Mouse (Mus musculus) cerebellum, adult 2 months (tissue): ENCODE measurements at regions not wholly inside any gene's neighbourhood (a gene's known extent, or its start where the extent isn't known, plus 50 kb on each side); places are given as distances from the start of the nearest gene placed in this dataset.

Experiments used
- DNase-seq, 2 experiments: peaks; one replicate each; pipeline ENCODE4 v3.0.0; 2021
- H3K27ac ChIP-seq: fragments of 200-500 bp; 2 replicates; pipeline ENCODE4 v1.5.1; 2012; ENCODE audit warnings: low read length, control low read depth, inconsistent platforms; ENCODE audit not compliant: insufficient read depth
- H3K27me3 ChIP-seq: fragments of 200-500 bp; 2 replicates; pipeline ENCODE4 v1.6.1; 2012; ENCODE audit warnings: inconsistent platforms, mild to moderate bottlenecking, low read length, moderate library complexity; ENCODE audit not compliant: control insufficient read depth, insufficient read depth
- H3K4me1 ChIP-seq: fragments of 200-500 bp; 2 replicates; pipeline ENCODE4 v1.6.1; 2011; ENCODE audit warnings: low read length; ENCODE audit not compliant: control insufficient read depth, insufficient read depth
- H3K4me3 ChIP-seq: fragments of 200-500 bp; replicated peaks from 2 replicates; pipeline ENCODE3; 2011; ENCODE audit warnings: mild to moderate bottlenecking, low read depth, low read length, control low read depth; ENCODE audit not compliant: insufficient read depth
- CTCF ChIP-seq: fragments of 200-500 bp; IDR thresholded peaks from 2 replicates; pipeline ENCODE4 v1.5.1; 2011; ENCODE audit warnings: low read depth, mild to moderate bottlenecking, control low read depth, low read length, moderate library complexity, borderline replicate concordance; ENCODE audit not compliant: insufficient read depth
- POLR2A ChIP-seq: fragments of 200-500 bp; IDR thresholded peaks from 2 replicates; pipeline ENCODE4 v1.6.1; 2011; ENCODE audit warnings: low read length, control low read depth, borderline replicate concordance; ENCODE audit not compliant: insufficient read depth
- WGBS: fragments of 180-500 bp; shearing (Covaris S2); methylation state at CpG from one replicate; pipeline ENCODE4 v1.1.7; 2018; 5-methylcytosine and 5-hydroxymethylcytosine counted together

- Histone ChIP-seq H3K4me1 (no peaks in the 10 kb centered on the region), H3K27ac (no peak overlapping the region), H3K4me3 (no peak overlapping the region), H3K27me3 (no peaks in the 10 kb centered on the region)
- WGBS: 38% methylated on average over 7 of the region's 7 CpGs
- no peak for TF ChIP-seq CTCF
- TF ChIP-seq POLR2A: no peak
- DNase-seq: no peak
Measured at GRCm38 (mm10) chr4:27965046-27965681, 847.8 kb upstream of the Epha7 start.

GRCm38 (mm10) chr4:27970569-27970968 is 842.4 kb upstream of the Epha7 start:
- H3K27me3 ChIP-seq: no peaks in the 10 kb centered on the region
- TF ChIP-seq POLR2A (no peak), CTCF (no peak)
- no peaks in the 10 kb centered on the region for H3K4me1 ChIP-seq
- no peak for DNase-seq
- H3K4me3 ChIP-seq: no peak overlapping the region
- H3K27ac ChIP-seq: no peak overlapping the region
- 41% methylated on average over 5 of the region's 5 CpGs for WGBS

- Histone ChIP-seq H3K4me3 (no peak overlapping the region), H3K27me3 (no peaks in the 10 kb centered on the region), H3K4me1 (no peaks in the 10 kb centered on the region), H3K27ac (no peak overlapping the region)
- no peak for DNase-seq
- WGBS: 36% methylated on average over 4 of the region's 4 CpGs
- no peak for TF ChIP-seq POLR2A
- no peak for TF ChIP-seq CTCF
Measured at GRCm38 (mm10) chr4:27979210-27979771, 833.6 kb upstream of the Epha7 start.

- H3K4me3 ChIP-seq: no peak overlapping the region
- no peak for DNase-seq
- no peaks in the 10 kb centered on the region for H3K27me3 ChIP-seq
- no peak overlapping the region for H3K27ac ChIP-seq
- 66% methylated on average over 10 of the region's 10 CpGs for WGBS
- TF ChIP-seq CTCF (no peak), POLR2A (no peak)
- H3K4me1 ChIP-seq: no peaks in the 10 kb centered on the region
Measured at GRCm38 (mm10) chr4:27979781-27980180, 833.1 kb upstream of the Epha7 start.

- Histone ChIP-seq H3K27me3 (no peaks in the 10 kb centered on the region), H3K4me1 (no peaks in the 10 kb centered on the region), H3K27ac (no peak overlapping the region), H3K4me3 (no peak overlapping the region)
- no peak for DNase-seq
- TF ChIP-seq POLR2A (no peak), CTCF (no peak)
- 84% methylated on average over 3 of the region's 3 CpGs for WGBS
Measured at GRCm38 (mm10) chr4:27981309-27981708, 831.6 kb upstream of the Epha7 start.

GRCm38 (mm10) chr4:27987986-27988423 is 824.9 kb upstream of the Epha7 start:
- no peak for TF ChIP-seq POLR2A
- TF ChIP-seq CTCF: no peak
- Histone ChIP-seq H3K4me3 (no peak overlapping the region), H3K4me1 (no peaks in the 10 kb centered on the region), H3K27me3 (no peaks in the 10 kb centered on the region), H3K27ac (no peak overlapping the region)
- 35% methylated on average over 4 of the region's 4 CpGs for WGBS
- DNase-seq: no peak

GRCm38 (mm10) chr4:27994411-27994810 is 818.5 kb upstream of the Epha7 start:
- Histone ChIP-seq H3K27ac (no peak overlapping the region), H3K27me3 (no peaks in the 10 kb centered on the region), H3K4me3 (no peak overlapping the region), H3K4me1 (no peaks in the 10 kb centered on the region)
- no peak for DNase-seq
- WGBS: 68% methylated on average over 2 of the region's 2 CpGs
- TF ChIP-seq CTCF (no peak), POLR2A (no peak)

- H3K27me3 ChIP-seq: no peaks in the 10 kb centered on the region
- H3K27ac ChIP-seq: no peak overlapping the region
- no peaks in the 10 kb centered on the region for H3K4me1 ChIP-seq
- no peak overlapping the region for H3K4me3 ChIP-seq
- TF ChIP-seq CTCF (no peak), POLR2A (no peak)
- DNase-seq: no peak
- 23% methylated on average over 4 of the region's 4 CpGs for WGBS
Measured at GRCm38 (mm10) chr4:28001818-28002476, 811.0 kb upstream of the Epha7 start.
